Mouse (Mus musculus): Measurements from ENCODE around the gene Dyx1c1.

DNA sequence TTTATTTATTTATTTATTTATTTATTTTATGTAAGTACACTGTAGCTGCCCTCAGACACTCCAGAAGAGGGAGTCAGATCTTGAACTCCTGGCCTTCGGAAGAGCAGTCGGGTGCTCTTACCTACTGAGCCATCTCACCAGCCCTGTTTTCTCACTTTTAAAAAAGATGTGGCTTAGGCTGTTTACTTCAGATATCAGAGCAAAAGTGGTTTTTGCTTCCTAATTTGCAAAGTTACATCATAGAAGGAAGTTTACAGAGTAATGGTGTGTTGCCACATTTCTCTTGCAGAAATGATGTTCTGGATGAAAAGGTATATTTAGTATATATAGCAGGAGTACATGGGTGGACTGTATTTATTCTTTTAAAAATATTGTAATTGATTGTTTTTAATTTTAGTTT lies 32.8 kb downstream of the Dyx1c1 start:
- TF ChIP-seq CTCF (IDR thresholded peaks at IDR 0.05; ENCODE audit: low read depth) (no peak), EP300 (optimal IDR thresholded peaks at IDR 0.05) (no peak)
